Mouse (Mus musculus): ENCODE results near the gene 1700001K19Rik. TPM values are rescaled to one million over a fixed set of nuclear protein-coding genes. Genes with fewer than 3 reads are reported as not detected.

Gene 1700001K19Rik
- polyA plus RNA-seq, 1 experiment from 2014 or later, result not detected

DNA sequence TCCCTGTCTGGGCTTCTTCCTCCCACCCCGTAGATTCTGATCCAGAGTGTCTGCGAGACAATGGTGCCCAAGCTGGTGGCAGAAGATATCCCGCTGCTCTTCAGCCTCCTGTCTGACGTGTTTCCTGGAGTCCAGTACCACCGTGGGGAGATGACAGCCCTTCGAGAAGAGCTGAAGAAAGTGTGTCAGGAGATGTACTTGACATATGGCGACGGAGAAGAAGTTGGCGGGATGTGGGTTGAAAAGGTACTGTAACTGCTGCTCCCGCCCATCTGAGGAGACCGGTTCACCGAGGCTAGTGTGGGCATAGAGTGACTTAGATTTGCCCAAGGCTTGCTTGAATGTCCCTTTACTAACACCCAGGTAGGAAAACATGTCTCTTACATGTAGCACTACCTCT is 46.1 kb downstream of the 1700001K19Rik start:
- Histone ChIP-seq H3K4me1 (ENCODE audit: insufficient read depth, low read depth, low read length) (no peaks in the 10 kb centered on the region), H3K4me3 (ENCODE audit: low read depth, low read length) (no peak overlapping the region), H3K27ac (ENCODE audit: low read length) (no peak overlapping the region), H3K27me3 (replicated peaks; ENCODE audit: insufficient read depth, low read length) (no peaks in the 10 kb centered on the region), H3K36me3 (ENCODE audit: insufficient read depth, low read length) (peaks cover 90% of the 10 kb centered on the region), H3K9me3 (ENCODE audit: low read length) (no peaks in the 10 kb centered on the region), H3K9ac (replicated peaks; ENCODE audit: low read depth) (no peak overlapping the region), H3K4me2 (replicated peaks; ENCODE audit: low read depth, low read length) (no peak overlapping the region)
- WGBS, result 92% methylated on average over 12 of the region's 12 CpGs
- TF ChIP-seq EP300 (IDR thresholded peaks at IDR 0.05) (no peak), CTCF (IDR thresholded peaks at IDR 0.05) (no peak)
- no peak for DNase-seq (ENCODE audit: low spot score)
- ATAC-seq, result no peak

GRCm38 (mm10) chr12:110630056-110630455 is 52.4 kb downstream of the 1700001K19Rik start:
- TF ChIP-seq CTCF (IDR thresholded peaks at IDR 0.05) (no peak), EP300 (IDR thresholded peaks at IDR 0.05) (no peak)
- DNase-seq (ENCODE audit: low spot score), result no peak
- 91% methylated on average over 11 of the region's 11 CpGs for WGBS

More at GRCm38 (mm10) chr12:110630056-110630455, 52.4 kb downstream of the 1700001K19Rik start:
- H3K9me3 ChIP-seq (ENCODE audit: low read length), result no peaks in the 10 kb centered on the region
- H3K36me3 ChIP-seq (ENCODE audit: insufficient read depth, low read length), result peaks cover 82% of the 10 kb centered on the region
- H3K9ac ChIP-seq (replicated peaks; ENCODE audit: low read depth), result no peak overlapping the region
- no peak overlapping the region for H3K27ac ChIP-seq (ENCODE audit: low read length)
- no peaks in the 10 kb centered on the region for H3K27me3 ChIP-seq (replicated peaks; ENCODE audit: insufficient read depth, low read length)
- no peak overlapping the region for H3K4me3 ChIP-seq (ENCODE audit: low read depth, low read length)
- no peaks in the 10 kb centered on the region for H3K4me1 ChIP-seq (ENCODE audit: insufficient read depth, low read depth, low read length)
- no peak overlapping the region for H3K4me2 ChIP-seq (replicated peaks; ENCODE audit: low read depth, low read length)
- ATAC-seq, result no peak

Small RNA genes within 50 kb of the gene (microRNA-seq; reads per million reads assigned to microRNA genes)
- not detected for gene Gm27299

Other genes starting within 250 kb of the 1700001K19Rik start
- 102 and 105 TPM in 2 replicates for gene Ppp2r5c, start 235.5 kb downstream of the 1700001K19Rik start, polyA plus RNA-seq (2015; fragmentation: Nextera tagmentation; extraction: Ambion mirVana)
- gene Dync1h1, start 81.2 kb downstream of the 1700001K19Rik start, polyA plus RNA-seq (2015; fragmentation: Nextera tagmentation; extraction: Ambion mirVana), result 34.7 and 38.1 TPM in 2 replicates
- gene Hsp90aa1, start 20.1 kb upstream of the 1700001K19Rik start, polyA plus RNA-seq (2015; fragmentation: Nextera tagmentation; extraction: Ambion mirVana), result 271 and 357 TPM in 2 replicates
- gene Wdr20, start 55.3 kb upstream of the 1700001K19Rik start, polyA plus RNA-seq (2015; fragmentation: Nextera tagmentation; extraction: Ambion mirVana), result 12.5 and 15.6 TPM in 2 replicates
- 11.1 and 11.9 TPM in 2 replicates for gene Mok, start 158.3 kb upstream of the 1700001K19Rik start, polyA plus RNA-seq (2015; fragmentation: Nextera tagmentation; extraction: Ambion mirVana)
- gene Zfp839, start 167.6 kb upstream of the 1700001K19Rik start, polyA plus RNA-seq (2015; fragmentation: Nextera tagmentation; extraction: Ambion mirVana), result 2.4 and 3.3 TPM in 2 replicates
- gene Cinp, start 206.5 kb upstream of the 1700001K19Rik start, polyA plus RNA-seq (2015; fragmentation: Nextera tagmentation; extraction: Ambion mirVana), result 33.8 and 43.4 TPM in 2 replicates
- gene Tecpr2, start 206.6 kb upstream of the 1700001K19Rik start, polyA plus RNA-seq (2015; fragmentation: Nextera tagmentation; extraction: Ambion mirVana), result 1.7 and 1.9 TPM in 2 replicates

Data from lung, postnatal 0 days (tissue).